Mouse (Mus musculus) gastrocnemius, adult 18-20 months (tissue): ENCODE results near the gene Scmh1. TPM values are rescaled to one million over a fixed set of nuclear protein-coding genes. Genes with fewer than 3 reads are reported as not detected.

Experiments used
- DNase-seq: peaks from one replicate; pipeline ENCODE4 v3.0.0; 2021; ENCODE audit warnings: low spot score
- total RNA-seq, 2 experiments: library from RNA; stranded (reverse); gene quantifications; 2 replicates each; pipeline ENCODE4 v1.2.3; 2021

Scmh1 gene
- total RNA-seq, 2 experiments from 2014 or later: 43.5 to 46.9 TPM

GRCm38 (mm10) chr4:120404778-120405143 lies 320 bp upstream of the Scmh1 start:
- peak; percentile 15 for DNase-seq

GRCm38 (mm10) chr4:120405806-120406638 lies 941 bp downstream of the Scmh1 start:
- no peak for DNase-seq

GRCm38 (mm10) chr4:120406639-120407273 lies 1.7 kb downstream of the Scmh1 start:
- no peak for DNase-seq

GRCm38 (mm10) chr4:120418053-120418452 lies 13.0 kb downstream of the Scmh1 start:
- no peak for DNase-seq

GRCm38 (mm10) chr4:120420193-120420592 lies 15.1 kb downstream of the Scmh1 start:
- DNase-seq: no peak

GRCm38 (mm10) chr4:120420685-120421084 lies 15.6 kb downstream of the Scmh1 start:
- DNase-seq: peak; percentile 82

- DNase-seq: no peak
Measured at GRCm38 (mm10) chr4:120430601-120431000, 25.5 kb downstream of the Scmh1 start.

- no peak for DNase-seq
Measured at GRCm38 (mm10) chr4:120432599-120433373, 27.7 kb downstream of the Scmh1 start.

GRCm38 (mm10) chr4:120461741-120462140 lies 56.7 kb downstream of the Scmh1 start:
- no peak for DNase-seq

GRCm38 (mm10) chr4:120472946-120473345 lies 67.9 kb downstream of the Scmh1 start:
- DNase-seq: no peak

GRCm38 (mm10) chr4:120487707-120488106 lies 82.6 kb downstream of the Scmh1 start:
- peak; percentile 11 for DNase-seq

- no peak for DNase-seq
Measured at GRCm38 (mm10) chr4:120506955-120507354, 101.9 kb downstream of the Scmh1 start.

GRCm38 (mm10) chr4:120511203-120511602 lies 106.1 kb downstream of the Scmh1 start:
- no peak for DNase-seq

GRCm38 (mm10) chr4:120514366-120514765 lies 109.3 kb downstream of the Scmh1 start:
- DNase-seq: no peak

GRCm38 (mm10) chr4:120516491-120516890 lies 111.4 kb downstream of the Scmh1 start:
- DNase-seq: no peak

GRCm38 (mm10) chr4:120516907-120517306 lies 111.8 kb downstream of the Scmh1 start:
- no peak for DNase-seq

- DNase-seq: no peak
Measured at GRCm38 (mm10) chr4:120517335-120517734, 112.3 kb downstream of the Scmh1 start.

- DNase-seq: no peak
Measured at GRCm38 (mm10) chr4:120521761-120522160, 116.7 kb downstream of the Scmh1 start.

GRCm38 (mm10) chr4:120522351-120522750 lies 117.3 kb downstream of the Scmh1 start:
- no peak for DNase-seq

GRCm38 (mm10) chr4:120523092-120523491 lies 118.0 kb downstream of the Scmh1 start:
- DNase-seq: no peak

- DNase-seq: no peak
Measured at GRCm38 (mm10) chr4:120528171-120528570, 123.1 kb downstream of the Scmh1 start.

- DNase-seq: no peak
Measured at GRCm38 (mm10) chr4:120531986-120532385, 126.9 kb downstream of the Scmh1 start, which contains the start of gene Slfnl1. Gene Slfnl1 (plus strand): TSS chr4:120532231.
